Comparison of ENCODE assay signal across 20 mouse cellular contexts in genomic region chr5:138020961-138021479, GRCm38 (mm10). TPM values are rescaled to one million over a fixed set of nuclear protein-coding genes. Genes with fewer than 3 reads are reported as not detected.
DNase-seq lines count a peak whose midpoint lies in the region; TF ChIP-seq lines count a peak whose summit lies in the region.
"Not testable (repeated sequence)": the region's sequence is repeated elsewhere in the genome, so short reads cannot be mapped to it uniquely, and the experiment has no call there.
"Had no signal": no experiment of that assay in that cellular context is flagged by ENCODE, and none has a peak within 500 bp of the region (broad histone marks: within the 10 kb centered on the region; RNA-seq: fewer than 3 reads in every experiment).

Gene Smok3a (plus strand): TSS chr5:138021261.
Gene Smok3b (plus strand): TSS chr5:138021429.

- 96% methylated on average over 4 of the region's 7 CpGs for WGBS in liver, adult 2 months

- H3K9ac ChIP-seq in liver, adult 2 months (ENCODE audit: low read depth, low read length): not testable (repeated sequence)

- TF ChIP-seq POLR2A in liver, adult 2 months (IDR thresholded peaks at IDR 0.05; ENCODE audit: extremely low read depth, insufficient read depth, low read length); testis, adult 2 months (IDR thresholded peaks at IDR 0.05; ENCODE audit: control insufficient read depth, low read depth, low read length): not testable (repeated sequence)

- TF ChIP-seq CTCF in liver, adult 2 months (IDR thresholded peaks at IDR 0.05; ENCODE audit: low read depth, low read length); testis, adult 2 months (IDR thresholded peaks at IDR 0.05; ENCODE audit: control insufficient read depth, insufficient read depth, insufficient replicate concordance, low read depth, low read length): not testable (repeated sequence)

- not testable (repeated sequence) for H3K4me3 ChIP-seq in liver, adult 2 months (ENCODE audit: insufficient read depth, low read depth, low read length)
- H3K4me3 ChIP-seq in testis, adult 2 months (ENCODE audit: control insufficient read depth, low read depth, low read length): peak within 1 kb of the TSS; percentile 35; the same call in 1 of the 2 replicates

- DNase-seq in heart, adult 11 months: peak; percentile 15
- not testable (repeated sequence) for DNase-seq in liver, adult 2 months (ENCODE audit: extremely low read depth, low read depth, low spot score)

- H3K79me2 ChIP-seq in liver, adult 2 months (ENCODE audit: control insufficient read depth, insufficient read depth, low read length): not testable (repeated sequence)

- H3K36me3 ChIP-seq in liver, adult 2 months (ENCODE audit: control insufficient read depth, insufficient read depth, low read length); testis, adult 2 months (ENCODE audit: control insufficient read depth, insufficient read depth, low read length): not testable (repeated sequence)

- H3K4me1 ChIP-seq in liver, adult 2 months (ENCODE audit: control insufficient read depth, insufficient read depth, low read length); testis, adult 2 months (ENCODE audit: control insufficient read depth, insufficient read depth, low read length): not testable (repeated sequence)

- H3K27me3 ChIP-seq in liver, adult 2 months (ENCODE audit: control insufficient read depth, insufficient read depth, low read length); testis, adult 2 months (ENCODE audit: control insufficient read depth, insufficient read depth, low read length): not testable (repeated sequence)

- peak within 1 kb of the TSS; percentile 75; the same call in 1 of the 2 replicates for H3K27ac ChIP-seq in liver, adult 2 months (replicated peaks; ENCODE audit: insufficient read depth, low read depth, low read length)
- H3K27ac ChIP-seq in testis, adult 2 months (ENCODE audit: control insufficient read depth, insufficient read depth, low read depth, low read length): not testable (repeated sequence)

RNA-seq across cellular contexts. Expression of gene Smok3a, which starts in this region (rescaled TPM):
- total RNA-seq in liver, adult 2 months (2014; rRNA removed): not detected in 2 replicates
- not detected in 2 replicates for polyA plus RNA-seq in liver, adult 2 months (2012; rRNA removed)
- 9.6 and 11.7 TPM in 2 replicates for polyA plus RNA-seq in testis, adult 2 months (2012; rRNA removed)
- total RNA-seq: adrenal gland, adult 18-20 months; adrenal gland, adult 2 months; adrenal gland, adult 8-10 months; adrenal gland, postnatal 10 days; adrenal gland, postnatal 14 days; adrenal gland, postnatal 25 days; adrenal gland, postnatal 36 days; adrenal gland, postnatal 4 days; CH12.LX; ES-E14; MEL had no signal
- polyA plus RNA-seq: activated CD4-positive, CD25-positive, alpha-beta regulatory T cell, adult 4 months; adrenal gland, adult 2 months; brain, embryonic 14.5 days; C2C12; CD4-positive, CD25-positive, alpha-beta regulatory T cell, adult 4 months; G1E; Patski had no signal

RNA-seq across cellular contexts. Expression of gene Smok3b, which starts in this region (rescaled TPM):
- total RNA-seq in liver, adult 2 months (2014; rRNA removed): 0.37 TPM in 1 of 2 replicates, not detected in the other
- not detected in 2 replicates for polyA plus RNA-seq in liver, adult 2 months (2012; rRNA removed)
- 13.1 and 13.5 TPM in 2 replicates for polyA plus RNA-seq in testis, adult 2 months (2012; rRNA removed)
- total RNA-seq: adrenal gland, adult 18-20 months; adrenal gland, adult 2 months; adrenal gland, adult 8-10 months; adrenal gland, postnatal 10 days; adrenal gland, postnatal 14 days; adrenal gland, postnatal 25 days; adrenal gland, postnatal 36 days; adrenal gland, postnatal 4 days; CH12.LX; ES-E14; G1E; MEL had no signal
- polyA plus RNA-seq: activated CD4-positive, CD25-positive, alpha-beta regulatory T cell, adult 4 months; adrenal gland, adult 2 months; brain, embryonic 14.5 days; C2C12; CD4-positive, CD25-positive, alpha-beta regulatory T cell, adult 4 months; G1E; Patski had no signal

Comparison
In these comparisons a context has a peak if more than half of its experiments do, and no peak if none do; other contexts are left out.
1. RNA of gene Smok3a (polyA plus RNA-seq): 9.6 to 11.7 TPM in testis, adult 2 months; not detected in liver, adult 2 months; every median in the first group is over 10 times any median in the second.
2. RNA of gene Smok3b (polyA plus RNA-seq): 13.1 to 13.5 TPM in testis, adult 2 months; not detected in liver, adult 2 months; every median in the first group is over 10 times any median in the second.